Mouse (Mus musculus) cerebellum, postnatal 14 days (tissue): ENCODE results near the gene Syde1.
A peak's percentile ranks its signal among the peaks of the same experiment; 100 is the strongest.

Experiments
- DNase-seq, 2 experiments: peaks; one replicate each; pipeline ENCODE4 v3.0.0; 2021; ENCODE audit warnings: mixed read lengths in 2 of 2

The Syde1 gene

DNA sequence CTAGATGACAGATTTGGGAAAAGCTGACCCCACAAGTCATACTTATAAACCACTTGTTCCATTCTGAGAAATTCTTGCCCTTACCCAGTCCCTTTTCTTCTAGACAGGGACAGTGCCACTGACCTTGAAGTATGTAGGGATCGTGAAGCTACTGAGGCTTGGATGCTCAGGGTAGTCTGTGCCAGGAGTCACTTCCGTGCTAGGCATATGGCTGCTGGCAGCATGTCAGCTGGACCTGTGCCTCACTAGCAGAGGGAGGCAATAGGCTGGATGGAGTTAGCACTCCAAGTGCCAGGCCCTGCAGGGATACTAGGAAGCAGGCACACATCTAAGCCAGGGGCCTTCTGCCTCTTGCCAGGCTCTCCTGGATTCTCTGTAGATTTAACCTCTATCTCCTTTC is 16.1 kb downstream of the Syde1 start:
- DNase-seq = peak; percentile 99

DNA sequence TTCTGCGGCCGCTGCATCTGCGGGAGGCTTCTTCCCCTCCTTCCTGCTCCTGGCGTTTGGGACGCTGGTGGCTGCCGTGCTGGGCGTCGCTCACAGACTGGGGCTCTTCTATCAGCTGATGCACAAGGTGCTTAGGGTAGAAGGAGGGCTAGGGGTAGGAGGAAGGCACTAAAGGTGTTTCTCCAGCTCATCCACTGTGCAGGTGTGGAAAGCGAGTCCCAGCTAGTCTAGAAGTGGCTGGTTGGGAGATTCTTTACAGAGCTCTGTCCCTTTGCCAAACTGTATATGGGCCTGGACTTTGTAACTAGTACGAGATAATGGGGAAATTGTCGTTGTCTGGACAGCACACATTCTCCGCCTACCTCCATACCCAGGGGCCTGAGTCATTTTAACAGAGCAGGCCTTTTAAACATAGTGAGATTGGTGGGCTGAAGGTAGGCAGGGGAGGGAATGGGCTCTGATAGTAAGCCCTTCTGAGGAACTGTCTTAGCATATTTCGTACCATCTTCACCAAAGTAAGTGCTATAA is 16.6 kb downstream of the Syde1 start:
- no peak for DNase-seq

DNA sequence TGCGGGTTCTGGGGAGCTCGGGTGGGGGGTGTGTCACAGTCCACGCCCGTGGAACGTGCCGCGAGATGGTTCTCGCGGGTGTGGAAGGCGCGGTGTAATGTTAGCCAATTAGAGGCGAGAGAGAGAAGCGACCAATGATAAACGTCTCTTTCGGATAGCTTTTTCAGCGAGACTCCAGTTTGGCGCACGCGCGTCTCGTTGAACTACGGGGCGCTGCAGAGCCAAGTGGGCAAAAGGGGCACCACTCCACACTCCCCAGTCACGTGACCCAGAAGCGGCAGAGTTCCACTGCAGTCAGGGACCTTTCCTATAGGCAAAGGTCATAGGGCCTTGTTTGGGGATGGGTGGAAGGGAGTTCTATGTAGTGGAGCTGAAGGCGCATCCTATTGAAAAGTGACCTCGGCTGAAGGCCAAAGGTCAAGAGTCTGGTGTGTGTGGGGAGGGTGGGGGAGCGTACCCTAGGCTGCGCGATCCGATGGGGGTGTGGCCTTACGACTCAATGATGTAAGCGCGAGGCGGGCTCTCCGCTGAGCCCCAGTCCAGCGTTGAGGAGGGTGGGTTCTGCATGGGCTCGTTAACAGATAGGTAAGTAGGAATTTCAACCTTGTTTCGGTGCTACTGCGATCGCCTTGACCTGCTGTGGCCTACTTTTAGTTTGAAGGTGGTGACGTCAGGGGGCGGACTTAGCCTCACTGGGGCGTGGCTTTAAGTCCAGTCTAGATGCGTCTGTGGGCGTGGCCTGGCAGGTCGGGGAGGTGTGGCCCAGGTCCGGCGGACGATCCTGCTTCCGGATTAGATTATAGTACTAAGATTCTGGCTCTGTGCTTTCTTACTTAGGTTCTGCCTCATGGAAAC is 17.3 kb downstream of the Syde1 start, which contains the start of gene Ilvbl:
Gene Ilvbl, plus strand, starts transcription at position 97 of the 855 bp plus-strand sequence.
- DNase-seq = peak; percentile 95 to 96

DNA sequence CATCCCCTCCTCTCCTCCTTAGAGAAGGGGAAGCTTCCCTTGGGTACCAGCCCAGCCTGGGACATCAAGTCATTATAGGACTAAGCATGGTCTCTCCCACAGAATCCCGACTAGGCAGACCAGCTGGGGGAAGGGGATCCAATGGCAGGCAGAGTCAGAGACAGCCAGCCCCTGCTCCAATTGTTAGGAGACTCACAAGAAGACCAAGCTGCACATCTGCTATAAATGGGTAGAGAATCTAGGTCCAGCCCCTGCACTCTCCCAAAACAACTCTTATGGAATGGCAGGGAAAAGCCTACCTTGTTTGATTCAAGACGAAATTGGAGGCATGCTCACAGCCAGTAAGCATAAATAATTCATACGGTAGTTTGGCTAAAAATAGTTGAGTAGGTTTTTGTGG is 18.5 kb downstream of the Syde1 start:
- peak in 1 of 2 experiments; percentile 5 for DNase-seq

DNA sequence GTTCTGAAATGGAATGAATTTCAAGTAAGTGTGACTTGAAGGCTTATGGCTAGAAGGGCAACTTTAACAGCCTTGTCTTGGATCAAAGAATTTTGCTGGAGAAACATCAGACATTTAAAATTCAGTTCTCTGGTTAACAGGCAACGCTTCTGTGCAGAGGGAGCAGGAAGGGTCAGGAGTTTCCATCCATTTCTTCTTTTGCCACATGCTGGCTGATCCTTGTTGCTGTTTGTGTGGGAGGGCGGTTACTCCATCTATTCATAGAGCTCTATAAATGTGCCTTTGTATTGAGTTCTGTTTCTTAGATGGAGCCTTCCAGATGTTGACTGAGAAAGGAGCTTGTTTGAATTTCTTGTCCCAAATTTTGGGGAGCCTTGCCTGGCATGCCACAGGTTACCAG is 20.9 kb downstream of the Syde1 start:
- no peak for DNase-seq

DNA sequence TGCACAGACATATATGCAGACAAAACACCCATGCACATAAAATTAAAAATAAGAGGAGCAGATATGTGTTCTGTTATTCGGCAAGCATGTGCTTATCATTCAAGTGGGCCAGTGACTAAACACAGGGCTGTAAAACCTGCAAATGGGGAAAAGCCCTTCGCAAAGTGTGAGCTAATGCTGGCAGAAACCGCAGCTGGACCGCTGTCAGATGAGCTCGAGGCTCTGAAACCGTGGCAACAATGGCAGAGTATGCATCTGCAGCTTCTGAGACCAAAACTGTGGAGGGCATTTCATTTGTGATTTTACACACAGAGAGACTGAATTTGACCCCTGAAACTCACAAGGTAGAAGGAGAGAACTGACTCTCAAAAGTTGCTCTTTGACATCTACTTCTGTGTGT is 21.3 kb downstream of the Syde1 start:
- DNase-seq = no peak

DNA sequence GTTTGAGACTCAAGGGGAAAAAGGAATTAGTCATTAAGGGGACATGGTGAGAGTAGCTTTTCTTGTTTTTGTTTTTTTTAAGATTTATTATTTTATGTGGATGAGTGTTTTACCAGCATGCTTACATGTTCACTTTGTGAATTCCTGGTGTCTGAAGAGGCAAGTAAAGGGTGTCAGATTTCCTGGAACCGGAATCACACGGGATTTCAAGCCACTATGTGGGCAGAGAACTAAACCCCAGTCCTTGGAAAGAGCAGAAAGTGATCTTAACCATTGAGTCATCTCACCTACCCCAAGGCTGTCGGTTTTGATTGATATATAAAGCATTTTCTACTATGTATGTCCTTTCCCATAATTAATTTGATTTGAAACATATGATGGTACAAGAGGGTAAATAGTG is 22.1 kb downstream of the Syde1 start:
- DNase-seq = no peak

DNA sequence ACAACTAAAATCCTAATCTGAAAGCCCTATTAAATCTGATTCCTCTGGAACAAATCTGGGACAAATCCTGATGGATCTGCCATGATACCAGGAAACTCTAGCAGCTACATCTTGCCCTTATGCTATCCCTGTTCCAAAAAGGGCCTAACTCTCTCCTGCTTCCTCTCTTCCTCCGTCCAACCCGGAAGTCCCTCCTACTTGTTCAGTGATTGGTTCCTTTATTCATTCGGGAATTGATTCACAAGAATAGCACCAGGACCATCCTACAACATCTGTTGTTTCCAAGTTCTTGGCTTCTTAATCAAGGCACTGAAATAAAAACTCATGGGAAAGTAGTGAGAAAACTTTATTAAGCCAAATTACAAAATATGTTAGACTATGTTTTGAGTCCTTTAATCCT is 22.6 kb downstream of the Syde1 start:
- DNase-seq = no peak

DNA sequence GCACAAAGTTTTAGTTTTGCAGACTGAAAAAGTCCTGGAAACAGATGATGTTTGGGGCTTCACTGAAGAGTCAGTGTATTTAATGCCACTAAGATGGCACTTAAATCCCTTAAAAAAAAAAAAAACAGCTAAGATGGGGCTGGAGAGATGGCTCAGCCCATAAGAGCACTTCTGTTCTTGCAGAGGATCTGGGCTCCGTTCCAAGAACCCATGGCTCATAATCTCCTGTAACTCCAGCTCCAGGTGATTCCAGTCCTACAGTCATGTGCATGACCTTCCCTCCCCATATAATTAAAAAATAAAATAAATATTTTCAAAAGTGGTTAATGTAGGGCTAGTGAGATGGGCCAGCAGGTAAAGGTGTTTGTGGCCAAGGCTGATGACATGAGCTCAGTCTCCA is 26.7 kb downstream of the Syde1 start:
- DNase-seq = no peak

DNA sequence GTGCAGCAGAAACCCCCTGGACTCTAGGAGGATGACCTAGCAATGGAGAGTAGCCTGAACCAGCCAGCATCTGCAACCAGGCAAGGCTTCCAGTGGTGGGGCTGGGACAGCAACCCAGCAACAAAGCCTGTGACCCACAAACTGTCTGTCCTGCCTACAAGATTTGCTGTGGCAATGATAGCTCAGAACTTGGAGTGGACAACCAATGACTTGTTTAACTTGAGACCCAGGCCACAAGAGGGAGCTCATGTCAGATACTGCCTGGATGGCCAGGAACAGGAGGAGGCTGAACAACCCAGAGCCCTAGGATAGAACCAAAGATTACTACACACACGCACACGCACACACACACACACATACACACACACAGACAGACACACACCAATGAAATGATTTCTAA is 50.8 kb downstream of the Syde1 start:
- peak; percentile 58 to 60 for DNase-seq
